Mouse (Mus musculus): ENCODE results near the gene Polm. TPM values are rescaled to one million over a fixed set of nuclear protein-coding genes. Genes with fewer than 3 reads are reported as not detected.

Polm gene
- polyA plus RNA-seq, 1 experiment from 2014 or later: 2.0 TPM

DNA sequence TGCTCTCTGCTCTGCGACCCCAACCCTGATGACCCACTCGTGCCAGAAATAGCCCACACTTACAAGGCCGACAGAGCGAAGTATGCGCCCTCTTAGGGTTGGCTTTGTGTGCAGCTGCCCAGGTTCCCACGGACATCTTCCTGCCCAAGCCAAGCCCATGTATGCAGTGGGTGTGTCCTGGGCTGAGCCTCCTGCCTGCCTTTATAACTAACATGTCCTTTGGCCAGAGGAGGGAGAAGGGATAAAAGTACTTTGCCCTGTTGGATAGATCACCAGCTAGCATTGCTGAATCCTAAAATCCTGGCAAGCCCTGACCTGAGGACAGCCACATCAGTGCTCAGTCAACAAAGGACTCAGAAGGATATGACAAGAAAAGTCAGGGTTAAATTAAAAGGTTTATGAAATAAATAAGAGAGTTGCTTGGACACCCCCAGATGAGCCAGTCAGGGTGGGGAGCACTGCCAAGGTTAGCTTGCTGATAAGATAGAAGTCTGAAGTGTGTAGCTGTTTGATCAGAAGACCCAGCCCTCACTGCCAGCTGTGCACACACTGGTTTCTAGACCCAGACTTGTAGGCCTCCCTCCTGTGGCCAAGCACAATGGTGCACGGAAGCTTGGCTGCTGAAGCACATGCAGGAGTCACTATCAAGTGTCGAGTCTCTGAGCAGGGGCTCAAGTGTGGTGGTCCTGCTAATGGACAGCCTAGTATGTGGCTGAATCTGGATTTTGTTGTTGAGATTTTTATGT lies 55.4 kb downstream of the Polm start:
- 48% methylated on average over 8 of the region's 8 CpGs for WGBS (ENCODE audit: insufficient replicate concordance)
- no peak overlapping the region for H3K4me3 ChIP-seq (ENCODE audit: low read depth, low read length)
- peak overlapping the region; percentile 37; the same call in 1 of the 2 replicates for H3K9ac ChIP-seq (ENCODE audit: low read depth, low read length)
- H3K36me3 ChIP-seq (ENCODE audit: control insufficient read depth, insufficient read depth): no peaks in the 10 kb centered on the region
- peak; percentile 85 for ATAC-seq (ENCODE audit: low read depth)
- H3K4me2 ChIP-seq (ENCODE audit: low read depth, low read length): peak overlapping the region; percentile 35
- peak overlapping the region; percentile 47 for H3K27ac ChIP-seq (ENCODE audit: low read length)
- no peaks in the 10 kb centered on the region for H3K9me3 ChIP-seq (replicated peaks; ENCODE audit: control insufficient read depth, low read length)
- no peaks in the 10 kb centered on the region for H3K27me3 ChIP-seq (ENCODE audit: control insufficient read depth, insufficient read depth, low read depth, low read length)
- H3K4me1 ChIP-seq (ENCODE audit: control insufficient read depth, low read depth, low read length): peaks cover 20% of the 10 kb centered on the region

DNA sequence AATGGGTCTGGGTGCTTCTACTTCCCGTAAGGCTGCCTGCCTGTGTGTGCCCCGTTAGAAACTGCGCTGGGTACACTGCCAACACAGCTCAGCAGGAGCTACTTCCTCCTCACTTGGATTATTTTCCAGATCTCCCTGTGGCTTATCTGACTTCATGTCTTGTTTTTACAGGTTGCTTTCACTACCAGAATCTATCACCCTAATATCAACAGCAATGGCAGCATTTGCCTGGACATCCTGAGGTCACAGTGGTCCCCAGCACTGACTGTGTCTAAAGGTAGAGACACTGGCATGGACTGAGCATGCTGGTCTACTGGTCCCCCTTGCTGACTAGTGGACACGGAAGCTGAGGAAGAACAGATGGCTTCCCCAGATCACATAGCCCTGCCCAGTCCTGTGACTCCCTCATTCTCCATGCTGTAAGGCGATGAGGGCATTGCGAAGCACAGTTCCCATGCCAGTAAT lies 57.7 kb downstream of the Polm start:
- ATAC-seq (ENCODE audit: low read depth): no peak
- WGBS (ENCODE audit: insufficient replicate concordance): 82% methylated on average over 6 of the region's 6 CpGs

GRCm38 (mm10) chr11:5778481-5778880 lies 59.3 kb downstream of the Polm start:
- no peak for ATAC-seq (ENCODE audit: low read depth)
- no peaks in the 10 kb centered on the region for H3K36me3 ChIP-seq (ENCODE audit: control insufficient read depth, insufficient read depth)
- H3K4me2 ChIP-seq (ENCODE audit: low read depth, low read length): no peak overlapping the region
- H3K27ac ChIP-seq (ENCODE audit: low read length): no peak overlapping the region
- 40% methylated on average over 2 of the region's 2 CpGs for WGBS (ENCODE audit: insufficient replicate concordance)
- no peaks in the 10 kb centered on the region for H3K27me3 ChIP-seq (ENCODE audit: control insufficient read depth, insufficient read depth, low read depth, low read length)
- H3K9ac ChIP-seq (ENCODE audit: low read depth, low read length): no peak overlapping the region
- no peak overlapping the region for H3K4me3 ChIP-seq (ENCODE audit: low read depth, low read length)
- H3K9me3 ChIP-seq (replicated peaks; ENCODE audit: control insufficient read depth, low read length): no peaks in the 10 kb centered on the region
- peaks cover 12% of the 10 kb centered on the region for H3K4me1 ChIP-seq (ENCODE audit: control insufficient read depth, low read depth, low read length)

More for the DNA sequence above, 57.7 kb downstream of the Polm start:
- H3K36me3 ChIP-seq (ENCODE audit: control insufficient read depth, insufficient read depth): no peaks in the 10 kb centered on the region
- no peak overlapping the region for H3K4me3 ChIP-seq (ENCODE audit: low read depth, low read length)
- no peaks in the 10 kb centered on the region for H3K9me3 ChIP-seq (replicated peaks; ENCODE audit: control insufficient read depth, low read length)
- H3K4me2 ChIP-seq (ENCODE audit: low read depth, low read length): no peak overlapping the region
- no peaks in the 10 kb centered on the region for H3K27me3 ChIP-seq (ENCODE audit: control insufficient read depth, insufficient read depth, low read depth, low read length)
- H3K4me1 ChIP-seq (ENCODE audit: control insufficient read depth, low read depth, low read length): peaks cover 12% of the 10 kb centered on the region
- no peak overlapping the region for H3K27ac ChIP-seq (ENCODE audit: low read length)
- H3K9ac ChIP-seq (ENCODE audit: low read depth, low read length): no peak overlapping the region

Other genes with a start within 250 kb of the Polm start
- 85.2 and 88.3 TPM in 2 replicates for gene Mrps24, start 122.3 kb downstream of the Polm start, polyA plus RNA-seq (2015; fragmentation: Nextera tagmentation; extraction: Ambion mirVana)
- 8.4 and 9.4 TPM in 2 replicates for gene Urgcp, start 75.6 kb downstream of the Polm start, polyA plus RNA-seq (2015; fragmentation: Nextera tagmentation; extraction: Ambion mirVana)
- 43.5 and 43.9 TPM in 2 replicates for gene Dbnl, start 49.5 kb downstream of the Polm start, polyA plus RNA-seq (2015; fragmentation: Nextera tagmentation; extraction: Ambion mirVana)
- gene Pgam2, start 34.3 kb downstream of the Polm start, polyA plus RNA-seq (2015; fragmentation: Nextera tagmentation; extraction: Ambion mirVana): 7.7 and 15.3 TPM in 2 replicates
- 8.3 and 9.7 TPM in 2 replicates for gene Aebp1, start 23.9 kb upstream of the Polm start, polyA plus RNA-seq (2015; fragmentation: Nextera tagmentation; extraction: Ambion mirVana)
- 51.8 and 52.5 TPM in 2 replicates for gene Pold2, start 40.3 kb upstream of the Polm start, polyA plus RNA-seq (2015; fragmentation: Nextera tagmentation; extraction: Ambion mirVana)
- gene Myl7, start 60.8 kb upstream of the Polm start, polyA plus RNA-seq (2015; fragmentation: Nextera tagmentation; extraction: Ambion mirVana): 4.3 and 4.8 TPM in 2 replicates
- 0.48 and 0.57 TPM in 2 replicates for gene Gck, start 112.1 kb upstream of the Polm start, polyA plus RNA-seq (2015; fragmentation: Nextera tagmentation; extraction: Ambion mirVana)
- gene Ykt6, start 117.7 kb upstream of the Polm start, polyA plus RNA-seq (2015; fragmentation: Nextera tagmentation; extraction: Ambion mirVana): 16.8 and 17.7 TPM in 2 replicates
- 1.1 and 1.4 TPM in 2 replicates for gene Camk2b, start 228.3 kb upstream of the Polm start, polyA plus RNA-seq (2015; fragmentation: Nextera tagmentation; extraction: Ambion mirVana)

Measured in liver, embryonic 16.5 days (tissue).